Mouse (Mus musculus) lung, postnatal 0 days (tissue): Measurements from ENCODE around the gene Rgs7.

Source experiments
- CTCF ChIP-seq: IDR thresholded peaks from 2 replicates; pipeline ENCODE4 v1.5.1; 2016; ENCODE audit warnings: antibody characterized with exemption, mild to moderate bottlenecking
- EP300 ChIP-seq: IDR thresholded peaks from 2 replicates; pipeline ENCODE4 v1.6.1; 2016; ENCODE audit warnings: antibody characterized with exemption, mild to moderate bottlenecking, control low read depth

DNA sequence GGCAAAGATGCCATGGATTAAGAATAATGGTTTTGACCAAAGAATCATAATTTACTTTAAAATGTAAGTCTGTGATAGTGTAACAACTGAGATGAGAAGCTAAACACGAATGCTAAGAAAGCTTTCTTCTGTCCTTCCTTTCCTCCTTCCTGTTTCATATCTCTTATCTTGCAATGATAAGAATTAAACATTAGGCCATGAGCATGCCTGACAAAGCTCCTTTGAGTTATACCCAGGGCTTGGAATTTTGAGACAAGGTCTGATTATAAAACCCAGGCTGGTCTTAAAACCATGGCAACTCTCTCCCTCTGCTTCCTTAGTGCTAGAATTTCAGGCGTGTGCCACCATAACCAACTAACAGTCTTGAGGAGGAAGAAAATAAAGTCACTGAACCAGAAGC lies 22.2 kb upstream of the Rgs7 start:
- TF ChIP-seq CTCF, result no peak
- TF ChIP-seq EP300, result no peak
